18 mouse cellular contexts compared by ENCODE assay signal in the genomic region with DNA sequence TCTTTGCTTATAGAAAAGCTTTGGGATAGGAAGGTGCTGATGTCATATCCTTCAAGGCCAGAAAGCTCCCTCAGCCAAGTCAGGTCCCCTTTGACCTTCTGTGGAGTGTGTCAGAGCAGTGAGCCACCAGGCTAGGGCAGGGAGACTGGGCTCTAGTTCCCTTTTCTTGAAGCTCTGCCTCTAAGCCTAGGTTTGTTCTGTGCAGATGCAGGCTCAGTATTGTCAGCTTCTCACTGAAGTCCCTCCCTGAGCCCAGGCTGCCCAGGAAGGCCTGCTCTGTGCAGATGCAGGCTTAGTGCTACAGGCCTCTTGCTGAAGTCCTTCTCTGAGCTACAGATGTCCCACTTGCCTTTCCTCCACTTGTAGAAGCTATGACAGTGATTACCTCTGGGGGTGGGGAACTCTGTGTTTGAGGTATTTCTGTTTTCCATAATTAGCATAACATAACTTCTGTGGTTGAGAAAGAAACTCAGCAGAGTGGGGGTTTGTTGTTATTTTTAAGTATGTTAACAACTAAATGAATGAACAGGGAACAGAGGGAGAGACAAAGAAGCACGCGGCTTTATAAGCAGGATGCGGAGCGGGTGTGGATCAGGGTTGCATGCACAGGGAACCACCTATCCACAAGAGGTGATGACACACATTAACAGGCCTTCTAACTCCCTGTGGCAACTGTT. TPM values are rescaled to one million over a fixed set of nuclear protein-coding genes. Genes with fewer than 3 reads are reported as not detected.
DNase-seq lines count a peak whose midpoint lies in the region; ATAC-seq lines count a peak whose summit lies in the region.
"Had no signal": no experiment of that assay in that cellular context is flagged by ENCODE, and none has a peak within 500 bp of the region (broad histone marks: within the 10 kb centered on the region; RNA-seq: fewer than 3 reads in every experiment).

No protein-coding gene starts in this region.

- no peak overlapping the region for H3K4me2 ChIP-seq in forebrain, embryonic 15.5 days (replicated peaks)
- H3K4me2 ChIP-seq: lung, embryonic 14.5 days; neural tube, embryonic 13.5 days had no signal

- peaks cover 37% of the 10 kb centered on the region for H3K4me1 ChIP-seq in heart, embryonic 10.5 days
- no peaks in the 10 kb centered on the region for H3K4me1 ChIP-seq in forebrain, embryonic 15.5 days
- H3K4me1 ChIP-seq: neural tube, embryonic 13.5 days had no signal

- H3K9me3 ChIP-seq in heart, embryonic 10.5 days: no peaks in the 10 kb centered on the region
- H3K9me3 ChIP-seq in forebrain, embryonic 15.5 days: no peaks in the 10 kb centered on the region
- H3K9me3 ChIP-seq: neural tube, embryonic 13.5 days had no signal

- DNase-seq in heart, embryonic 10.5 days (ENCODE audit: low spot score): no peak
- DNase-seq in heart, postnatal 14 days: no peak
- peak; percentile 70 to 72 for DNase-seq in spleen, postnatal 36 days (ENCODE audit: low spot score in 2 of 2)
- DNase-seq in spleen, postnatal 10 days (ENCODE audit: low spot score in 2 of 2): no peak
- DNase-seq in induced T-regulatory cell, adult 2 months (ENCODE audit: low read depth): peak; percentile 52
- no peak for DNase-seq in layer of hippocampus, adult 18-20 months (ENCODE audit: low spot score in 2 of 2)
- DNase-seq in gastrocnemius, postnatal 25 days: no peak
- DNase-seq: adrenal gland, postnatal 10 days; forebrain, postnatal 0 days; heart, postnatal 4 days; kidney, postnatal 14 days; lung, embryonic 14.5 days; midbrain, embryonic 14.5 days; thymus, adult 2 months had no signal

- ATAC-seq in forebrain, embryonic 15.5 days (replicated peaks): no peak
- ATAC-seq: forebrain, postnatal 0 days; intestine, embryonic 16.5 days; Patski had no signal

- 85% methylated on average over 4 of the region's 4 CpGs for WGBS in heart, embryonic 10.5 days
- WGBS in forebrain, embryonic 15.5 days: 87% methylated on average over 4 of the region's 4 CpGs

- intact Hi-C loops in heart, postnatal 14 days (cut with DNase I): no loop called here

- H3K9ac ChIP-seq in forebrain, embryonic 15.5 days (replicated peaks): no peak overlapping the region
- H3K9ac ChIP-seq: forebrain, postnatal 0 days; lung, embryonic 14.5 days; neural tube, embryonic 13.5 days had no signal

- 0 out of 2 replicates have a peak overlapping the region, but pooled peaks have one; percentile 3 for H3K27ac ChIP-seq in heart, embryonic 10.5 days
- no peak overlapping the region for H3K27ac ChIP-seq in forebrain, embryonic 15.5 days (replicated peaks)
- H3K27ac ChIP-seq: neural tube, embryonic 13.5 days had no signal

- H3K36me3 ChIP-seq in heart, embryonic 10.5 days: no peaks in the 10 kb centered on the region
- H3K36me3 ChIP-seq in forebrain, embryonic 15.5 days: no peaks in the 10 kb centered on the region
- H3K36me3 ChIP-seq: neural tube, embryonic 13.5 days had no signal

- no peak overlapping the region for H3K4me3 ChIP-seq in heart, embryonic 10.5 days
- H3K4me3 ChIP-seq in forebrain, embryonic 15.5 days: no peak overlapping the region
- H3K4me3 ChIP-seq: neural tube, embryonic 13.5 days had no signal

- H3K27me3 ChIP-seq in heart, embryonic 10.5 days (ENCODE audit: insufficient read depth, poor library complexity, severe bottlenecking): no peaks in the 10 kb centered on the region; the same call in 1 of the 2 replicates
- H3K27me3 ChIP-seq in forebrain, embryonic 15.5 days: no peaks in the 10 kb centered on the region
- H3K27me3 ChIP-seq: neural tube, embryonic 13.5 days; Patski had no signal

RNA-seq across cellular contexts. Expression of a gene that starts 17.0 kb away (rescaled TPM):
- polyA plus RNA-seq in heart, embryonic 10.5 days (2016; fragmentation: Nextera tagmentation; extraction: Ambion mirVana): 0.41 and 0.68 TPM in 2 replicates
- not detected for total RNA-seq in heart, postnatal 14 days (2021)
- 0.13 TPM in 1 of 2 replicates, not detected in the other for polyA plus RNA-seq in forebrain, embryonic 15.5 days (2015; fragmentation: Nextera tagmentation; extraction: Ambion mirVana)
- total RNA-seq in layer of hippocampus, adult 18-20 months (2021): under 1 TPM in 1 of 2 experiments, not detected in 1; 0.30 TPM
- not detected for total RNA-seq in gastrocnemius, postnatal 25 days (2021)
- total RNA-seq: forebrain, postnatal 0 days had no signal
- polyA plus RNA-seq: forebrain, postnatal 0 days; neural tube, embryonic 13.5 days; Patski had no signal

Comparison
In these comparisons a context has a peak if more than half of its experiments do, and no peak if none do; other contexts are left out.
1. DNase-seq: peak in spleen, postnatal 36 days (2 of 2) and induced T-regulatory cell, adult 2 months (single experiment); none in heart, embryonic 10.5 days (single experiment), heart, postnatal 14 days (0 of 2), spleen, postnatal 10 days (0 of 2), layer of hippocampus, adult 18-20 months (0 of 2) and gastrocnemius, postnatal 25 days (single experiment).